Mouse (Mus musculus): ENCODE data around the gene Dcp1a. TPM values are rescaled to one million over a fixed set of nuclear protein-coding genes. Genes with fewer than 3 reads are reported as not detected.

Gene Dcp1a
- polyA plus RNA-seq, 1 experiment: not detected

GRCm38 (mm10) chr14:30458820-30459219, 20.5 kb upstream of the Dcp1a start:
- TF ChIP-seq POLR2A (IDR thresholded peaks at IDR 0.05; ENCODE audit: insufficient read depth, low read depth, low read length) (no peak), CTCF (IDR thresholded peaks at IDR 0.05; ENCODE audit: insufficient read depth, low read depth, low read length) (no peak)
- peaks cover 21% of the 10 kb centered on the region for H3K4me1 ChIP-seq (ENCODE audit: control insufficient read depth, insufficient read depth, low read length)
- H3K4me3 ChIP-seq (ENCODE audit: insufficient read depth, low read depth, low read length): no peak overlapping the region
- WGBS: 70% methylated on average over 3 of the region's 3 CpGs
- no peak overlapping the region for H3K27ac ChIP-seq (ENCODE audit: insufficient read depth, low read depth, low read length)

DNA sequence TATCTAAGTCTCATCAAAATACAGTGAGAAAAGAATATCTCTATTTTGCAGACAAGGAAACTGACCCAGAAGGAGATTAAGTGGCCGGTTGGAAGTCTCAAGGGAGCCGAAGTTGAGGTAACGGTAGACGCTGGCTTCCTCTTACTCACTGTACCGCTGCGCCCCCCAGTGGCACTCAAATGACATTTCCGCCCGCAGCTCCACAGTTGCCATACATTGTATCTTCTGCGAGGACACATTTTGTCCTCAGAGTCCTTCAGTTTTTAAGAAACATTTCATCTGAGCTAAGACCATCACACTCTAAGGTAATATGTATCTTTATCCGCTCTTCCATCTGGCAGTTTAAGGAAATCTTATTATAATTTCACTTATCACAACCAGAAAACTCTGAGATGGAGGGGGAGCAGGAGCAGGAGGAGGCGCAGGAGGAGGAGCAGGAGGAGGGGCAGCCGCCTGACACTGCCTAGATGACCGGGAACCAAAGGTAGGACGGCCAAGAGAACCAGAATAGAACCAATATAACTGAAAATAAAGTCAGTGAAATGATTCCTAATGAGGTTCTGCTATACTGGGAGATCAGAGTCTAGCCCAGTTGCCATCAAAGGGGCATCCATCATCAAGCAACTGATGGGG, 19.3 kb upstream of the Dcp1a start:
- WGBS: 6% methylated on average over 14 of the region's 14 CpGs
- no peak for TF ChIP-seq POLR2A (IDR thresholded peaks at IDR 0.05; ENCODE audit: insufficient read depth, low read depth, low read length)
- TF ChIP-seq CTCF (IDR thresholded peaks at IDR 0.05; ENCODE audit: insufficient read depth, low read depth, low read length): peak; percentile 88

GRCm38 (mm10) chr14:30463312-30463711, 16.0 kb upstream of the Dcp1a start:
- Histone ChIP-seq H3K27ac (ENCODE audit: insufficient read depth, low read depth, low read length) (no peak overlapping the region), H3K4me3 (ENCODE audit: insufficient read depth, low read depth, low read length) (no peak overlapping the region), H3K4me1 (ENCODE audit: control insufficient read depth, insufficient read depth, low read length) (peaks cover 6% of the 10 kb centered on the region)
- WGBS: 74% methylated on average over 4 of the region's 4 CpGs
- TF ChIP-seq CTCF (IDR thresholded peaks at IDR 0.05; ENCODE audit: insufficient read depth, low read depth, low read length): no peak
- TF ChIP-seq POLR2A (IDR thresholded peaks at IDR 0.05; ENCODE audit: insufficient read depth, low read depth, low read length): no peak

More for the DNA sequence above, 19.3 kb upstream of the Dcp1a start:
- Histone ChIP-seq H3K4me1 (ENCODE audit: control insufficient read depth, insufficient read depth, low read length) (peaks cover 21% of the 10 kb centered on the region), H3K27ac (ENCODE audit: insufficient read depth, low read depth, low read length) (no peak overlapping the region), H3K4me3 (ENCODE audit: insufficient read depth, low read depth, low read length) (no peak overlapping the region)

GRCm38 (mm10) chr14:30473605-30474004, 5.7 kb upstream of the Dcp1a start:
- no peak for TF ChIP-seq CTCF (IDR thresholded peaks at IDR 0.05; ENCODE audit: insufficient read depth, low read depth, low read length)
- TF ChIP-seq POLR2A (IDR thresholded peaks at IDR 0.05; ENCODE audit: insufficient read depth, low read depth, low read length): no peak
- WGBS: 68% methylated on average over 5 of the region's 5 CpGs
- H3K27ac ChIP-seq (ENCODE audit: insufficient read depth, low read depth, low read length): no peak overlapping the region
- H3K4me3 ChIP-seq (ENCODE audit: insufficient read depth, low read depth, low read length): no peak overlapping the region
- H3K4me1 ChIP-seq (ENCODE audit: control insufficient read depth, insufficient read depth, low read length): no peaks in the 10 kb centered on the region

DNA sequence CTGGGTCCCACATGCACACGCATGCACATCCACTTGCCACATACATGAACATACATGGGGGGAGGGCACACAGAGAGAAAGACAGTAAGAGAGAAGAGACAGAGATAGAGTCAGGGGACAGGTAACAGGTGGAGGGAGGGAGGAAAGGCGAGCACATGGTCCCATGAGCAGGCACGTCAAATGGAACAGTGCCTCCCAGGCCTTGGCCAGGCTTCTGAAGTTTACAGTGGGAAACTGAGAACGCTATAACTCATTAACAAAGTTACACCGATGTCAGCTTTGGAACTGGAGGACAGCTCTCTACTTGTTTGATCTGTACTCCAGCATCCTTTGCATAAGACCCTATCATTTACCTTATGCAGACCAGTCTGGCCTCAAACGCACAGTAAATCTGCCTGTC, 4.9 kb upstream of the Dcp1a start:
- Histone ChIP-seq H3K4me3 (ENCODE audit: insufficient read depth, low read depth, low read length) (no peak overlapping the region), H3K27ac (ENCODE audit: insufficient read depth, low read depth, low read length) (no peak overlapping the region), H3K4me1 (ENCODE audit: control insufficient read depth, insufficient read depth, low read length) (no peaks in the 10 kb centered on the region)
- no peak for TF ChIP-seq CTCF (IDR thresholded peaks at IDR 0.05; ENCODE audit: insufficient read depth, low read depth, low read length)
- TF ChIP-seq POLR2A (IDR thresholded peaks at IDR 0.05; ENCODE audit: insufficient read depth, low read depth, low read length): no peak
- 89% methylated on average over 6 of the region's 6 CpGs for WGBS

- no peak within 1 kb of the TSS for H3K4me3 ChIP-seq (ENCODE audit: insufficient read depth, low read depth, low read length)
- TF ChIP-seq CTCF (IDR thresholded peaks at IDR 0.05; ENCODE audit: insufficient read depth, low read depth, low read length): no peak
- TF ChIP-seq POLR2A (IDR thresholded peaks at IDR 0.05; ENCODE audit: insufficient read depth, low read depth, low read length): no peak
- no peak within 1 kb of the TSS for H3K27ac ChIP-seq (ENCODE audit: insufficient read depth, low read depth, low read length)
- WGBS: 82% methylated on average over 9 of the region's 9 CpGs
- H3K4me1 ChIP-seq (ENCODE audit: control insufficient read depth, insufficient read depth, low read length): peaks cover 2% of the 10 kb centered on the region; the same call in 1 of the 2 replicates
These were observed 12.0 kb downstream of the Dcp1a start, which contains the start of gene Cacna1d for GRCm38 (mm10) chr14:30491342-30491741. Gene Cacna1d, minus strand, starts transcription at chr14:30491455.

DNA sequence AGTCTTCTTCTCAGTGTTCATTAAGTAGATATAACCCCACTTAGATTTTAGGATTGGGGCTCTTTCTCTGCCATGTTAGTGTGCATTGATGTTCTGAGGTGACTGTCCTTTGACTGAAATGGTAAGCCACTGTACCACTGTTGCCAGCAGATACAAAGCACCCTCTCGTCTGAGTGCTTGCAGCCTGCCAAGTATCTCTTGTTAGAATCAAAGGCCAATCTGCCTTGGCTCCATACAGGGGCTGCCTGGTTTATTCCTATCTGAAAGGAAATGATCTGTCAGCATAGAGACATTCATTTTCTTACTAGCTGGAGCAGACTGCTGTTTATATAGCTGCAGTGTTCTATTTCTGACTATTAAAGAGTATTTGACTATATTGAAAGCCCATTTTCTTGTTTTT, 13.9 kb downstream of the Dcp1a start:
- Histone ChIP-seq H3K4me1 (ENCODE audit: control insufficient read depth, insufficient read depth, low read length) (peaks cover 2% of the 10 kb centered on the region; the same call in 1 of the 2 replicates), H3K4me3 (ENCODE audit: insufficient read depth, low read depth, low read length) (no peak overlapping the region), H3K27ac (ENCODE audit: insufficient read depth, low read depth, low read length) (no peak overlapping the region)
- TF ChIP-seq CTCF (IDR thresholded peaks at IDR 0.05; ENCODE audit: insufficient read depth, low read depth, low read length) (no peak), POLR2A (IDR thresholded peaks at IDR 0.05; ENCODE audit: insufficient read depth, low read depth, low read length) (no peak)
- 17% methylated on average over 1 of the region's 1 CpGs for WGBS

- TF ChIP-seq CTCF (IDR thresholded peaks at IDR 0.05; ENCODE audit: insufficient read depth, low read depth, low read length): no peak
- TF ChIP-seq POLR2A (IDR thresholded peaks at IDR 0.05; ENCODE audit: insufficient read depth, low read depth, low read length): no peak
- WGBS: 43% methylated on average over 6 of the region's 6 CpGs
- Histone ChIP-seq H3K27ac (ENCODE audit: insufficient read depth, low read depth, low read length) (no peak overlapping the region), H3K4me3 (ENCODE audit: insufficient read depth, low read depth, low read length) (no peak overlapping the region), H3K4me1 (ENCODE audit: control insufficient read depth, insufficient read depth, low read length) (peaks cover 2% of the 10 kb centered on the region; the same call in 1 of the 2 replicates)
These were observed 15.7 kb downstream of the Dcp1a start for GRCm38 (mm10) chr14:30494998-30495397.

GRCm38 (mm10) chr14:30498202-30498601, 18.9 kb downstream of the Dcp1a start:
- 74% methylated on average over 2 of the region's 2 CpGs for WGBS
- Histone ChIP-seq H3K27ac (ENCODE audit: insufficient read depth, low read depth, low read length) (no peak overlapping the region), H3K4me1 (ENCODE audit: control insufficient read depth, insufficient read depth, low read length) (peaks cover 2% of the 10 kb centered on the region; the same call in 1 of the 2 replicates), H3K4me3 (ENCODE audit: insufficient read depth, low read depth, low read length) (no peak overlapping the region)
- TF ChIP-seq CTCF (IDR thresholded peaks at IDR 0.05; ENCODE audit: insufficient read depth, low read depth, low read length): no peak
- no peak for TF ChIP-seq POLR2A (IDR thresholded peaks at IDR 0.05; ENCODE audit: insufficient read depth, low read depth, low read length)

All from olfactory bulb, adult 2 months (tissue).